Comparison of ENCODE assay signal across 9 mouse cellular contexts in genomic region chr11:98338507-98338961, GRCm38 (mm10). TPM values are rescaled to one million over a fixed set of nuclear protein-coding genes. Genes with fewer than 3 reads are reported as not detected.
A peak's percentile ranks its signal among the peaks of the same experiment; 100 is the strongest.
DNase-seq lines count a peak whose midpoint lies in the region; ATAC-seq lines count a peak whose summit lies in the region.
"Had no signal": no experiment of that assay in that cellular context is flagged by ENCODE, and none has a peak within 500 bp of the region (broad histone marks: within the 10 kb centered on the region; RNA-seq: fewer than 3 reads in every experiment).

No protein-coding gene starts in this region.

- H3K4me3 ChIP-seq in heart, embryonic 10.5 days: peak overlapping the region; percentile 62
- peak overlapping the region; percentile 46 for H3K4me3 ChIP-seq in forebrain, embryonic 14.5 days (ENCODE audit: low read depth, low read length)
- peak overlapping the region; percentile 61 for H3K4me3 ChIP-seq in intestine, embryonic 16.5 days (ENCODE audit: low read length)
- H3K4me3 ChIP-seq in limb, embryonic 15.5 days: peak overlapping the region; percentile 53
- H3K4me3 ChIP-seq in neural tube, embryonic 15.5 days (replicated peaks): peak overlapping the region; percentile 51

- WGBS in heart, embryonic 10.5 days: under 1% methylated on average over 57 of the region's 57 CpGs
- WGBS in forebrain, embryonic 14.5 days: under 1% methylated on average over 39 of the region's 57 CpGs
- 1% methylated on average over 47 of the region's 57 CpGs for WGBS in intestine, embryonic 16.5 days
- under 1% methylated on average over 57 of the region's 57 CpGs for WGBS in limb, embryonic 15.5 days
- WGBS in neural tube, embryonic 15.5 days: 2% methylated on average over 49 of the region's 57 CpGs

- peak overlapping the region; percentile 84 for H3K9ac ChIP-seq in forebrain, embryonic 14.5 days (ENCODE audit: low read length)
- peak overlapping the region; percentile 64 for H3K9ac ChIP-seq in intestine, embryonic 16.5 days (ENCODE audit: low read depth, low read length)
- H3K9ac ChIP-seq in limb, embryonic 15.5 days: peak overlapping the region; percentile 40
- H3K9ac ChIP-seq in neural tube, embryonic 15.5 days (replicated peaks): peak overlapping the region; percentile 70

- peaks cover 91% of the 10 kb centered on the region for H3K27me3 ChIP-seq in heart, embryonic 10.5 days (ENCODE audit: insufficient read depth, poor library complexity, severe bottlenecking)
- peaks cover 45% of the 10 kb centered on the region for H3K27me3 ChIP-seq in forebrain, embryonic 14.5 days (replicated peaks; ENCODE audit: control insufficient read depth, insufficient read depth, low read length)
- peaks cover 79% of the 10 kb centered on the region for H3K27me3 ChIP-seq in intestine, embryonic 16.5 days (replicated peaks; ENCODE audit: control insufficient read depth, insufficient read depth, low read length)
- peaks cover 87% of the 10 kb centered on the region for H3K27me3 ChIP-seq in limb, embryonic 15.5 days
- peaks cover 73% of the 10 kb centered on the region for H3K27me3 ChIP-seq in neural tube, embryonic 15.5 days (replicated peaks)

- DNase-seq in heart, embryonic 10.5 days (ENCODE audit: low spot score): no peak
- DNase-seq in heart, adult 9 months (ENCODE audit: low spot score in 2 of 2): no peak
- peak; percentile 65 for DNase-seq in adrenal gland, postnatal 14 days
- DNase-seq in forebrain, embryonic 14.5 days (ENCODE audit: low spot score): peak; percentile 85
- no peak for DNase-seq in embryo, embryonic 10.5 days (ENCODE audit: low spot score)

- H3K9me3 ChIP-seq in heart, embryonic 10.5 days: no peaks in the 10 kb centered on the region
- no peaks in the 10 kb centered on the region for H3K9me3 ChIP-seq in forebrain, embryonic 14.5 days (replicated peaks; ENCODE audit: control insufficient read depth, low read length)
- no peaks in the 10 kb centered on the region for H3K9me3 ChIP-seq in intestine, embryonic 16.5 days (ENCODE audit: control insufficient read depth, low read length)
- H3K9me3 ChIP-seq in limb, embryonic 15.5 days: no peaks in the 10 kb centered on the region
- no peaks in the 10 kb centered on the region for H3K9me3 ChIP-seq in neural tube, embryonic 15.5 days (replicated peaks)

- H3K4me2 ChIP-seq in forebrain, embryonic 14.5 days (ENCODE audit: low read length): peak overlapping the region; percentile 95
- peak overlapping the region; percentile 99 for H3K4me2 ChIP-seq in intestine, embryonic 16.5 days (ENCODE audit: low read depth, low read length)
- H3K4me2 ChIP-seq in limb, embryonic 15.5 days: peak overlapping the region; percentile 99
- peak overlapping the region; percentile 97 for H3K4me2 ChIP-seq in neural tube, embryonic 15.5 days

- H3K4me1 ChIP-seq in heart, embryonic 10.5 days: peaks cover 48% of the 10 kb centered on the region
- peaks cover 31% of the 10 kb centered on the region for H3K4me1 ChIP-seq in forebrain, embryonic 14.5 days (ENCODE audit: control insufficient read depth, insufficient read depth, low read length)
- H3K4me1 ChIP-seq in intestine, embryonic 16.5 days (ENCODE audit: control insufficient read depth, insufficient read depth, low read length): peaks cover 41% of the 10 kb centered on the region
- peaks cover 39% of the 10 kb centered on the region for H3K4me1 ChIP-seq in limb, embryonic 15.5 days
- H3K4me1 ChIP-seq in neural tube, embryonic 15.5 days: peaks cover 57% of the 10 kb centered on the region

- H3K27ac ChIP-seq in heart, embryonic 10.5 days: 0 out of 2 replicates have a peak overlapping the region, but pooled peaks have one; percentile 42
- H3K27ac ChIP-seq in forebrain, embryonic 14.5 days (ENCODE audit: low read depth, low read length): peak overlapping the region; percentile 99
- H3K27ac ChIP-seq in intestine, embryonic 16.5 days (ENCODE audit: low read length): no peak overlapping the region
- no peak overlapping the region for H3K27ac ChIP-seq in limb, embryonic 15.5 days
- peak overlapping the region; percentile 91 for H3K27ac ChIP-seq in neural tube, embryonic 15.5 days (replicated peaks)

- peak; percentile 60 for ATAC-seq in forebrain, embryonic 14.5 days
- ATAC-seq in intestine, embryonic 16.5 days: no peak
- ATAC-seq in limb, embryonic 15.5 days (ENCODE audit: insufficient number of reproducible peaks, low FRiP score, low TSS enrichment, low read depth): no peak
- peak; percentile 49 for ATAC-seq in neural tube, embryonic 15.5 days (ENCODE audit: low FRiP score)

- H3K36me3 ChIP-seq in heart, embryonic 10.5 days: no peaks in the 10 kb centered on the region
- H3K36me3 ChIP-seq in forebrain, embryonic 14.5 days (ENCODE audit: control insufficient read depth, insufficient read depth, low read length): no peaks in the 10 kb centered on the region
- no peaks in the 10 kb centered on the region for H3K36me3 ChIP-seq in intestine, embryonic 16.5 days (ENCODE audit: control insufficient read depth, insufficient read depth, low read length)
- no peaks in the 10 kb centered on the region for H3K36me3 ChIP-seq in limb, embryonic 15.5 days
- H3K36me3 ChIP-seq in neural tube, embryonic 15.5 days: no peaks in the 10 kb centered on the region

RNA-seq across cellular contexts. Expression of gene Neurod2, which starts 9.1 kb away (rescaled TPM):
- polyA plus RNA-seq in heart, embryonic 10.5 days (2016; fragmentation: Nextera tagmentation; extraction: Ambion mirVana): not detected in 2 replicates
- total RNA-seq in adrenal gland, postnatal 14 days (2021): 0.15 TPM in 1 of 2 replicates, not detected in the other
- 64.1 and 90.9 TPM in 2 replicates for polyA plus RNA-seq in forebrain, embryonic 14.5 days (2014; fragmentation: Nextera tagmentation; extraction: Ambion mirVana)
- polyA plus RNA-seq in intestine, embryonic 16.5 days (2015; fragmentation: Nextera tagmentation; extraction: Ambion mirVana): 0.05 TPM in 1 of 2 replicates, not detected in the other
- not detected in 2 replicates for polyA plus RNA-seq in limb, embryonic 15.5 days (2015; fragmentation: Nextera tagmentation; extraction: Ambion mirVana)
- 13.7 and 16.3 TPM in 2 replicates for polyA plus RNA-seq in neural tube, embryonic 15.5 days (2015; fragmentation: Nextera tagmentation; extraction: Ambion mirVana)
- total RNA-seq: MEL had no signal

RNA-seq across cellular contexts. Expression of gene Ppp1r1b, which starts 9.7 kb away (rescaled TPM):
- polyA plus RNA-seq in heart, embryonic 10.5 days (2016; fragmentation: Nextera tagmentation; extraction: Ambion mirVana): 8.1 and 20.1 TPM in 2 replicates
- total RNA-seq in adrenal gland, postnatal 14 days (2021): 0.63 and 0.68 TPM in 2 replicates
- polyA plus RNA-seq in forebrain, embryonic 14.5 days (2014; fragmentation: Nextera tagmentation; extraction: Ambion mirVana): 33.1 and 42.2 TPM in 2 replicates
- 91.7 and 92.3 TPM in 2 replicates for polyA plus RNA-seq in intestine, embryonic 16.5 days (2015; fragmentation: Nextera tagmentation; extraction: Ambion mirVana)
- 3.7 and 4.3 TPM in 2 replicates for polyA plus RNA-seq in limb, embryonic 15.5 days (2015; fragmentation: Nextera tagmentation; extraction: Ambion mirVana)
- polyA plus RNA-seq in neural tube, embryonic 15.5 days (2015; fragmentation: Nextera tagmentation; extraction: Ambion mirVana): 2.5 and 3.7 TPM in 2 replicates

RNA-seq across cellular contexts. Expression of gene Stard3, which starts 19.6 kb away (rescaled TPM):
- 51.0 and 53.0 TPM in 2 replicates for polyA plus RNA-seq in heart, embryonic 10.5 days (2016; fragmentation: Nextera tagmentation; extraction: Ambion mirVana)
- 21.5 and 22.7 TPM in 2 replicates for total RNA-seq in adrenal gland, postnatal 14 days (2021)
- polyA plus RNA-seq in forebrain, embryonic 14.5 days (2014; fragmentation: Nextera tagmentation; extraction: Ambion mirVana): 43.8 and 46.6 TPM in 2 replicates
- 44.8 and 44.9 TPM in 2 replicates for polyA plus RNA-seq in intestine, embryonic 16.5 days (2015; fragmentation: Nextera tagmentation; extraction: Ambion mirVana)
- 36.6 and 40.1 TPM in 2 replicates for polyA plus RNA-seq in limb, embryonic 15.5 days (2015; fragmentation: Nextera tagmentation; extraction: Ambion mirVana)
- polyA plus RNA-seq in neural tube, embryonic 15.5 days (2015; fragmentation: Nextera tagmentation; extraction: Ambion mirVana): 31.6 and 37.6 TPM in 2 replicates

RNA-seq across cellular contexts. Expression of gene Tcap, which starts 45.1 kb away (rescaled TPM):
- 86.0 and 159 TPM in 2 replicates for polyA plus RNA-seq in heart, embryonic 10.5 days (2016; fragmentation: Nextera tagmentation; extraction: Ambion mirVana)
- total RNA-seq in adrenal gland, postnatal 14 days (2021): 0.48 and 0.53 TPM in 2 replicates
- 0.23 TPM in 1 of 2 replicates, not detected in the other for polyA plus RNA-seq in forebrain, embryonic 14.5 days (2014; fragmentation: Nextera tagmentation; extraction: Ambion mirVana)
- 0.28 TPM in 1 of 2 replicates, not detected in the other for polyA plus RNA-seq in intestine, embryonic 16.5 days (2015; fragmentation: Nextera tagmentation; extraction: Ambion mirVana)
- 18.1 and 45.8 TPM in 2 replicates for polyA plus RNA-seq in limb, embryonic 15.5 days (2015; fragmentation: Nextera tagmentation; extraction: Ambion mirVana)
- 1.4 and 1.7 TPM in 2 replicates for polyA plus RNA-seq in neural tube, embryonic 15.5 days (2015; fragmentation: Nextera tagmentation; extraction: Ambion mirVana)
- total RNA-seq: MEL had no signal

RNA-seq across cellular contexts. Expression of gene Pnmt, which starts 47.7 kb away (rescaled TPM):
- 5.0 and 5.1 TPM in 2 replicates for polyA plus RNA-seq in heart, embryonic 10.5 days (2016; fragmentation: Nextera tagmentation; extraction: Ambion mirVana)
- 687 and 769 TPM in 2 replicates for total RNA-seq in adrenal gland, postnatal 14 days (2021)
- polyA plus RNA-seq in forebrain, embryonic 14.5 days (2014; fragmentation: Nextera tagmentation; extraction: Ambion mirVana): 0.32 and 0.36 TPM in 2 replicates
- polyA plus RNA-seq in intestine, embryonic 16.5 days (2015; fragmentation: Nextera tagmentation; extraction: Ambion mirVana): 0.16 TPM in 1 of 2 replicates, not detected in the other
- polyA plus RNA-seq in limb, embryonic 15.5 days (2015; fragmentation: Nextera tagmentation; extraction: Ambion mirVana): 1.6 TPM in 2 replicates
- 2.2 and 2.9 TPM in 2 replicates for polyA plus RNA-seq in neural tube, embryonic 15.5 days (2015; fragmentation: Nextera tagmentation; extraction: Ambion mirVana)
- total RNA-seq: MEL had no signal

Comparison
In these comparisons a context has a peak if more than half of its experiments do, and no peak if none do; other contexts are left out.
1. DNase-seq: peak in adrenal gland, postnatal 14 days (single experiment) and forebrain, embryonic 14.5 days (single experiment); none in heart, embryonic 10.5 days (single experiment), heart, adult 9 months (0 of 2) and embryo, embryonic 10.5 days (single experiment).
2. H3K27ac ChIP-seq: peak in heart, embryonic 10.5 days (single experiment), forebrain, embryonic 14.5 days (single experiment) and neural tube, embryonic 15.5 days (single experiment); none in intestine, embryonic 16.5 days (single experiment) and limb, embryonic 15.5 days (single experiment).
3. ATAC-seq: peak in forebrain, embryonic 14.5 days (single experiment) and neural tube, embryonic 15.5 days (single experiment); none in intestine, embryonic 16.5 days (single experiment) and limb, embryonic 15.5 days (single experiment).
4. RNA of gene Neurod2, which starts 9.1 kb away (polyA plus RNA-seq): 64.1 to 90.9 TPM in forebrain, embryonic 14.5 days and 13.7 to 16.3 TPM in neural tube, embryonic 15.5 days; 0.05 TPM in intestine, embryonic 16.5 days, not detected in heart, embryonic 10.5 days and not detected in limb, embryonic 15.5 days; every median in the first group is over 10 times any median in the second.
5. Peak in every context shown above with its lines, with median percentiles within 50 percentile points of each other: H3K4me3 ChIP-seq, H3K4me2 ChIP-seq and H3K9ac ChIP-seq.